Comparison of ENCODE assay signal across 9 mouse cellular contexts in the genomic region with DNA sequence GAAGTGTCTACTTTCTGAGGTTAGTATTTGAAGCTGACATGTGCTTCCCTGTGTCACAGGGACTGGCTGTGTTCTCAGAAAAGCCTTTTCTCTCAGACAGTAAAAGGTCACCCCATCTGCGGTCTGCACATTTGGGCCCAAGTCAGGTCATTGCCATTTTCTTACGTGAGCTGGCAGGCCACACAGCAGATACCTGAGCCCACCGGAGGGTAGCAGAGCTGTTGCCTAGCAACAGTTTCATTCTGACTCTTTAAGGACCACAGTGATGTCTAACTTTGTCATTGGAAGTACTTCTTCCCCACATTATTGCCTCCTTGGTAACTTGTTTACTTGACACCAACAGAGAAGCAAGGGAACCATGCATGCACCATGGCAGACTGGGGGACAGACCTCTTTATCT.
"Had no signal": no experiment of that assay in that cellular context is flagged by ENCODE, and none has a peak within 500 bp of the region (broad histone marks: within the 10 kb centered on the region; RNA-seq: fewer than 3 reads in every experiment).

No protein-coding gene starts in this region.

- H3K4me3 ChIP-seq: layer of hippocampus, adult 2 months; limb, embryonic 12.5 days; neural tube, embryonic 12.5 days had no signal

- H3K4me2 ChIP-seq: limb, embryonic 12.5 days; neural tube, embryonic 12.5 days had no signal

- H3K27ac ChIP-seq: layer of hippocampus, adult 2 months; limb, embryonic 12.5 days; liver, embryonic 14.5 days; neural tube, embryonic 12.5 days; stomach, postnatal 0 days had no signal

- H3K9ac ChIP-seq: limb, embryonic 12.5 days; liver, embryonic 14.5 days; neural tube, embryonic 12.5 days had no signal

- H3K27me3 ChIP-seq: limb, embryonic 12.5 days; neural tube, embryonic 12.5 days had no signal

- H3K36me3 ChIP-seq: limb, embryonic 12.5 days; neural tube, embryonic 12.5 days had no signal

- H3K9me3 ChIP-seq: limb, embryonic 12.5 days; neural tube, embryonic 12.5 days had no signal

- DNase-seq: kidney, postnatal 10 days; kidney, postnatal 4 days; lung, adult 18-20 months; thymus, postnatal 14 days had no signal
